ENCODE assay signal across 20 mouse cellular contexts in the genomic region with DNA sequence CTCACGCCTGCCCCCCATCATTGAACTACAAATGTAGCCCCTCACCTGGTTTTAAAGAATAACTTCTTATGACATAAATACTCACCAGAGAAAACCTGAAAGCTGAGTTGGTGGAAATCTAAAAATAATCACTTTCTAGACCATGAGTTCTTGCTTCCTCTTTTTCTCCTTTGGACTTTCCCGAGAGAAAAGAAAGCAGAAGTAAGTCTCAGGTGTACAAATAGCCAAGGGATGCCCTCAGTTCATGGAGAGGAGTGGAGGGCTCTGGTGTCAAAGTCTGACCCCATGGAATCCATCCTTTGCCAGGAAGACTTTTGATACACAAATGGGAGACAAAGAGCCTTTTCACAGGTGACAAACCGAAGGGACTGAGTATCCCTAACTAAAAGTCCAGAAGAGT. TPM values are rescaled to one million over a fixed set of nuclear protein-coding genes. Genes with fewer than 3 reads are reported as not detected.
DNase-seq lines count a peak whose midpoint lies in the region; ATAC-seq and TF ChIP-seq lines count a peak whose summit lies in the region.
"Had no signal": no experiment of that assay in that cellular context is flagged by ENCODE, and none has a peak within 500 bp of the region (broad histone marks: within the 10 kb centered on the region; RNA-seq: fewer than 3 reads in every experiment).

No protein-coding gene starts in this region.

- WGBS in neural tube, embryonic 15.5 days, result 84% methylated on average over 3 of the region's 3 CpGs

- no peak for TF ChIP-seq RAD21 in MEL (IDR thresholded peaks at IDR 0.05; ENCODE audit: low read depth, low read length)

- peak; percentile 45 to 65 for DNase-seq in spleen, postnatal 36 days (ENCODE audit: low spot score in 2 of 2)
- no peak for DNase-seq in spleen, adult 12 weeks (ENCODE audit: low spot score)
- DNase-seq in MEL (ENCODE audit: low read depth, low spot score), result peak; percentile 73
- no peak for DNase-seq in thymus, postnatal 14 days
- DNase-seq in adrenal gland, adult (ENCODE audit: inconsistent age in 2 of 2, low spot score in 1 of 2), result no peak
- DNase-seq: adrenal gland, postnatal 10 days; cerebellum, adult 11-12 months; cerebellum, adult 9-10 months; cerebellum, postnatal 25 days; forebrain, postnatal 0 days; gastrocnemius, postnatal 14 days; heart, postnatal 4 days had no signal

- H3K4me2 ChIP-seq in neural tube, embryonic 15.5 days, result no peak overlapping the region
- H3K4me2 ChIP-seq: embryonic facial prominence, embryonic 13.5 days; forebrain, embryonic 12.5 days; heart, embryonic 13.5 days; hindbrain, embryonic 12.5 days had no signal

- H3K27me3 ChIP-seq in MEL (ENCODE audit: control insufficient read depth in 1 of 2, insufficient read depth in 2 of 2, low read length in 2 of 2), result no peaks in the 10 kb centered on the region
- H3K27me3 ChIP-seq in neural tube, embryonic 15.5 days (replicated peaks), result no peaks in the 10 kb centered on the region
- H3K27me3 ChIP-seq: embryonic facial prominence, embryonic 13.5 days; forebrain, embryonic 12.5 days; heart, embryonic 13.5 days; hindbrain, embryonic 12.5 days had no signal

- H3K79me2 ChIP-seq in MEL (ENCODE audit: control insufficient read depth, insufficient read depth, low read length, poor library complexity), result peaks cover 3% of the 10 kb centered on the region; the same call in 1 of the 2 replicates

- TF ChIP-seq POLR2A in MEL (IDR thresholded peaks at IDR 0.05; ENCODE audit: control insufficient read depth in 1 of 2, insufficient read depth in 1 of 2, low read depth in 1 of 2, low read length in 2 of 2, poor library complexity in 1 of 2), result no peak

- H3K27ac ChIP-seq in MEL (ENCODE audit: control insufficient read depth, low read depth, low read length), result no peak overlapping the region; the same call in 1 of the 2 replicates
- H3K27ac ChIP-seq in neural tube, embryonic 15.5 days (replicated peaks), result no peak overlapping the region
- H3K27ac ChIP-seq: embryonic facial prominence, embryonic 13.5 days; forebrain, embryonic 12.5 days; heart, embryonic 13.5 days; hindbrain, embryonic 12.5 days had no signal

- no peaks in the 10 kb centered on the region for H3K9me3 ChIP-seq in MEL (replicated peaks; ENCODE audit: insufficient read depth, low read length)
- H3K9me3 ChIP-seq in neural tube, embryonic 15.5 days (replicated peaks), result no peaks in the 10 kb centered on the region
- H3K9me3 ChIP-seq: embryonic facial prominence, embryonic 13.5 days; forebrain, embryonic 12.5 days; heart, embryonic 13.5 days; hindbrain, embryonic 12.5 days had no signal

- no peak overlapping the region for H3K4me3 ChIP-seq in MEL (ENCODE audit: control insufficient read depth in 1 of 2, insufficient read depth in 1 of 2, low read depth in 2 of 2, low read length in 2 of 2)
- H3K4me3 ChIP-seq in neural tube, embryonic 15.5 days (replicated peaks), result no peak overlapping the region
- H3K4me3 ChIP-seq: embryonic facial prominence, embryonic 13.5 days; forebrain, embryonic 12.5 days; heart, embryonic 13.5 days; hindbrain, embryonic 12.5 days had no signal

- peaks cover 0 to 18% of the 10 kb centered on the region in 2 experiments; a peak in 2 of 4 replicates for H3K36me3 ChIP-seq in MEL (ENCODE audit: control insufficient read depth in 1 of 2, insufficient read depth in 2 of 2, low read length in 2 of 2)
- H3K36me3 ChIP-seq in neural tube, embryonic 15.5 days, result peaks cover 4% of the 10 kb centered on the region; the same call in 1 of the 2 replicates

- TF ChIP-seq EP300 in MEL (IDR thresholded peaks at IDR 0.05; ENCODE audit: low read depth in 1 of 2, low read length in 2 of 2), result peak in 1 of 2 experiments; percentile 32; a peak in 1 of 4 replicates

- no peak for TF ChIP-seq CTCF in MEL (IDR thresholded peaks at IDR 0.05 in 2 of 3, conservative IDR thresholded peaks at IDR 0.05 in 1 of 3; ENCODE audit: control insufficient read depth in 1 of 3, insufficient read depth in 1 of 3, low read depth in 2 of 3, low read length in 3 of 3, poor library complexity in 1 of 3, severe bottlenecking in 1 of 3)

- H3K4me1 ChIP-seq in MEL (ENCODE audit: control insufficient read depth in 1 of 2, insufficient read depth in 2 of 2, low read length in 2 of 2), result peaks cover 11 to 15% of the 10 kb centered on the region in 2 experiments; a peak in 3 of 4 replicates
- H3K4me1 ChIP-seq in neural tube, embryonic 15.5 days, result peaks cover 21% of the 10 kb centered on the region

- no peak overlapping the region for H3K9ac ChIP-seq in MEL (ENCODE audit: control insufficient read depth, low read depth, low read length, poor library complexity, severe bottlenecking)
- H3K9ac ChIP-seq in neural tube, embryonic 15.5 days (replicated peaks), result no peak overlapping the region
- H3K9ac ChIP-seq: embryonic facial prominence, embryonic 13.5 days; forebrain, embryonic 12.5 days; forebrain, postnatal 0 days; heart, embryonic 13.5 days; hindbrain, embryonic 12.5 days had no signal

- ATAC-seq in megakaryocyte, adult 5-6 weeks (ENCODE audit: poor library complexity, severe bottlenecking), result 0 out of 2 replicates have a peak, but pooled peaks have one; percentile 31
- ATAC-seq in neural tube, embryonic 15.5 days (ENCODE audit: low FRiP score), result no peak
- ATAC-seq: CD4-positive, CD25-positive, alpha-beta regulatory T cell, adult 4 months; forebrain, postnatal 0 days; hindbrain, embryonic 16.5 days had no signal

TF ChIP-seq in MEL, 35 proteins besides CTCF, POLR2A, EP300 and RAD21:
- TF ChIP-seq TAL1 (IDR thresholded peaks at IDR 0.05; ENCODE audit: low read length) (no peak), ZNF384 (IDR thresholded peaks at IDR 0.05; ENCODE audit: low read depth, low read length) (0 out of 2 replicates have a peak, but pooled peaks have one; percentile 3), KAT2A (conservative IDR thresholded peaks at IDR 0.05; ENCODE audit: low read depth, low read length) (no peak), SIN3A (IDR thresholded peaks at IDR 0.05; ENCODE audit: low read length) (no peak), NRF1 (IDR thresholded peaks at IDR 0.05; ENCODE audit: insufficient read depth, low read depth, low read length, poor library complexity, severe bottlenecking) (no peak), MAX (IDR thresholded peaks at IDR 0.05; ENCODE audit: low read length) (no peak), GABPA (IDR thresholded peaks at IDR 0.05; ENCODE audit: low read depth, low read length) (no peak), ZMIZ1 (IDR thresholded peaks at IDR 0.05; ENCODE audit: low read depth, low read length) (no peak), HCFC1 (IDR thresholded peaks at IDR 0.05; ENCODE audit: low read depth, low read length) (no peak), MEF2A (IDR thresholded peaks at IDR 0.05; ENCODE audit: extremely low read depth, insufficient replicate concordance, low read depth, low read length, poor library complexity, severe bottlenecking) (peak; percentile 53; the same call in 1 of the 2 replicates), ETS1 (IDR thresholded peaks at IDR 0.05; ENCODE audit: low read depth, low read length) (0 out of 2 replicates have a peak, but pooled peaks have one; percentile 16), CHD1 (IDR thresholded peaks at IDR 0.05; ENCODE audit: low read depth, low read length) (no peak), POLR2AphosphoS2 (IDR thresholded peaks at IDR 0.05; ENCODE audit: low read length) (no peak), TCF12 (IDR thresholded peaks at IDR 0.05; ENCODE audit: low read depth, low read length) (no peak), MAZ (IDR thresholded peaks at IDR 0.05; ENCODE audit: low read depth, low read length) (no peak), RCOR1 (IDR thresholded peaks at IDR 0.05; ENCODE audit: low read depth, low read length) (no peak; the same call in 1 of the 2 replicates)

RNA-seq across cellular contexts. Expression of a gene that starts 3.6 kb away (rescaled TPM):
- 10.8 and 11.9 TPM in 2 replicates for total RNA-seq in MEL (2012; rRNA removed)
- 10 to 100 TPM in 1 of 2 experiments, not detected in 1; 25.2 TPM for polyA plus RNA-seq in MEL (2012; ENCODE audit: insufficient read depth in 1 of 2, insufficient read length in 2 of 2, low read depth in 1 of 2, low replicate concordance in 2 of 2, missing spikeins in 1 of 2)
- total RNA-seq in megakaryocyte, adult 5-6 weeks (2015), result 14.1 and 16.7 TPM in 2 replicates
- 2.1 and 4.0 TPM in 2 replicates for total RNA-seq in megakaryocyte, adult 5-6 weeks (2017)
- polyA plus RNA-seq in neural tube, embryonic 15.5 days (2015; fragmentation: Nextera tagmentation; extraction: Ambion mirVana), result 33.3 and 33.9 TPM in 2 replicates

RNA-seq across cellular contexts. Expression of a gene that starts 3.8 kb away (rescaled TPM):
- 7.6 and 9.0 TPM in 2 replicates for total RNA-seq in MEL (2012; rRNA removed)
- 10 to 100 TPM in 1 of 2 experiments, not detected in 1; 14.3 TPM for polyA plus RNA-seq in MEL (2012; ENCODE audit: insufficient read depth in 1 of 2, insufficient read length in 2 of 2, low read depth in 1 of 2, low replicate concordance in 2 of 2, missing spikeins in 1 of 2)
- 37.2 and 38.8 TPM in 2 replicates for total RNA-seq in megakaryocyte, adult 5-6 weeks (2015)
- total RNA-seq in megakaryocyte, adult 5-6 weeks (2017), result 36.1 and 38.3 TPM in 2 replicates
- polyA plus RNA-seq in neural tube, embryonic 15.5 days (2015; fragmentation: Nextera tagmentation; extraction: Ambion mirVana), result 20.4 and 22.5 TPM in 2 replicates

RNA-seq across cellular contexts. Expression of a gene that starts 24.4 kb away (rescaled TPM):
- 363 and 365 TPM in 2 replicates for total RNA-seq in MEL (2012; rRNA removed)
- polyA plus RNA-seq in MEL (2012; ENCODE audit: insufficient read depth in 1 of 2, insufficient read length in 2 of 2, low read depth in 1 of 2, low replicate concordance in 2 of 2, missing spikeins in 1 of 2), result 100 to 1,000 TPM; 116 to 459 TPM
- 45.1 and 49.1 TPM in 2 replicates for total RNA-seq in megakaryocyte, adult 5-6 weeks (2015)
- 156 and 175 TPM in 2 replicates for total RNA-seq in megakaryocyte, adult 5-6 weeks (2017)
- 194 and 213 TPM in 2 replicates for polyA plus RNA-seq in neural tube, embryonic 15.5 days (2015; fragmentation: Nextera tagmentation; extraction: Ambion mirVana)

RNA-seq across cellular contexts. Expression of a gene that starts 24.7 kb away (rescaled TPM):
- 3.6 and 3.7 TPM in 2 replicates for total RNA-seq in MEL (2012; rRNA removed)
- polyA plus RNA-seq in MEL (2012; ENCODE audit: insufficient read depth in 1 of 2, insufficient read length in 2 of 2, low read depth in 1 of 2, low replicate concordance in 2 of 2, missing spikeins in 1 of 2), result 10 to 100 TPM in 1 of 2 experiments, not detected in 1; 12.8 TPM
- 4.8 and 5.6 TPM in 2 replicates for total RNA-seq in megakaryocyte, adult 5-6 weeks (2015)
- total RNA-seq in megakaryocyte, adult 5-6 weeks (2017), result 2.2 and 3.7 TPM in 2 replicates
- polyA plus RNA-seq in neural tube, embryonic 15.5 days (2015; fragmentation: Nextera tagmentation; extraction: Ambion mirVana), result 21.8 and 25.2 TPM in 2 replicates

RNA-seq across cellular contexts. Expression of a gene that starts 24.7 kb away (rescaled TPM):
- total RNA-seq in MEL (2012; rRNA removed), result 38.5 and 48.0 TPM in 2 replicates
- 10 to 100 TPM in 1 of 2 experiments, not detected in 1; 48.1 TPM for polyA plus RNA-seq in MEL (2012; ENCODE audit: insufficient read depth in 1 of 2, insufficient read length in 2 of 2, low read depth in 1 of 2, low replicate concordance in 2 of 2, missing spikeins in 1 of 2)
- total RNA-seq in megakaryocyte, adult 5-6 weeks (2015), result 19.1 and 27.3 TPM in 2 replicates
- total RNA-seq in megakaryocyte, adult 5-6 weeks (2017), result 16.5 and 18.7 TPM in 2 replicates
- polyA plus RNA-seq in neural tube, embryonic 15.5 days (2015; fragmentation: Nextera tagmentation; extraction: Ambion mirVana), result 49.1 and 51.6 TPM in 2 replicates

Comparison
In these comparisons a context has a peak if more than half of its experiments do, and no peak if none do; other contexts are left out.
1. DNase-seq: peak in spleen, postnatal 36 days (2 of 2) and MEL (single experiment); none in spleen, adult 12 weeks (single experiment), thymus, postnatal 14 days (single experiment) and adrenal gland, adult (0 of 2).